Mouse (Mus musculus): Measurements from ENCODE around the gene Vps53.

DNA sequence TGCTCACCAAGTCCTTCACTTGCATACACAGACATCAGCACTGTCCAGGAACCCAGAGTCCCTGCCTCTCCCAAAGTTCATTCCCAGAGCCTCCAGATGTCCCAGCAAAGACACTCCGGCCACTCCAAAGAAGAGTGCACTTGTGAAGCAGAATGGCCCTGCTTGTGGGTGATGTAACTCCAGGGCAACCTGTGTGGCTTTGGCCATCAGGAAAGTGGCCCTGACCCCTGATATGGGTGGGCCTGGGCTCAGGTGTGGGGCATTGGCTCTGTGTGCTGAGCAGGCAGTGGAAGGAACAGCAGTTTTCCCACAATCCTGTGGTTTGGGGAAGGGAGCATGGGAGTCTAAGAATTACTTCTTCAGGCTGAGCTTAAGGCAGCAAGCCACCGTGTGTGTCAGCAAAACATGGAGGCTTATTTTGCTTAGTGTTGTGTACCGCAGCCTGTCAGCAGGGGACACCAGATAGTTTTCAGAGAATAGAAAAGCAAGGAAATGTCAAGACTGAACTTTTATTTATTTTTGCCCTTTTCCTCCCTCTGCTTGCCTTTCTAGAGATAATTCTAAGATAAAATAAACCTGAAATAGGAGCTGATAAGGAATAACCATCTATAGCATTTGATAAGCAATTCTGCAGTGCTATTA, 178.1 kb downstream of the Vps53 start:
- no peak for TF ChIP-seq CTCF (IDR thresholded peaks at IDR 0.05; ENCODE audit: insufficient read depth, low read depth, low read length)
- no peak for TF ChIP-seq POLR2A (IDR thresholded peaks at IDR 0.05; ENCODE audit: insufficient read depth, low read depth, low read length)
